Mouse (Mus musculus) embryonic fibroblast, embryonic 13.5 days (primary cell): ENCODE results near the gene Trp53inp2.

Experiments
- CTCF ChIP-seq: IDR thresholded peaks from 2 replicates; pipeline ENCODE4 v1.5.1; 2011; ENCODE audit warnings: mild to moderate bottlenecking, control low read depth, low read length, moderate library complexity, borderline replicate concordance; ENCODE audit not compliant: insufficient read depth
- POLR2A ChIP-seq: IDR thresholded peaks from 2 replicates; pipeline ENCODE4 v1.6.1; 2011; ENCODE audit warnings: low read depth, mild to moderate bottlenecking, control low read depth, low read length, moderate library complexity

GRCm38 (mm10) chr2:155346670-155347069 lies 34.2 kb upstream of the Trp53inp2 start:
- TF ChIP-seq CTCF (no peak), POLR2A (no peak)
